Mouse (Mus musculus) midbrain, embryonic 15.5 days (tissue): ENCODE data around the gene Prx. TPM values are rescaled to one million over a fixed set of nuclear protein-coding genes. Genes with fewer than 3 reads are reported as not detected.

Experiments used
- ATAC-seq: fragments of 200-750 bp; cut with Nextera tagmentation; replicated peaks from 2 replicates; pipeline ENCODE4 v1.8.0; 2017; ENCODE audit warnings: moderate TSS enrichment
- H3K27ac ChIP-seq: fragments of 300-500 bp; sonication (generic); 2 replicates; pipeline ENCODE4 v1.5.1; 2015; ENCODE audit warnings: mild to moderate bottlenecking, inconsistent platforms
- H3K27me3 ChIP-seq: fragments of 300-500 bp; sonication (generic); replicated peaks from 2 replicates; pipeline ENCODE4 v1.6.1; 2015; ENCODE audit warnings: inconsistent platforms
- H3K36me3 ChIP-seq: fragments of 300-500 bp; sonication (generic); replicated peaks from 2 replicates; pipeline ENCODE4 v1.6.1; 2015; ENCODE audit warnings: inconsistent platforms
- H3K4me1 ChIP-seq: fragments of 300-500 bp; sonication (generic); 2 replicates; pipeline ENCODE4 v1.6.1; 2015; ENCODE audit warnings: inconsistent platforms
- H3K4me2 ChIP-seq: fragments of 300-500 bp; sonication (generic); 2 replicates; pipeline ENCODE4 v1.6.1; 2015; ENCODE audit warnings: inconsistent platforms, mild to moderate bottlenecking, moderate library complexity
- H3K4me3 ChIP-seq: fragments of 300-500 bp; sonication (generic); 2 replicates; pipeline ENCODE4 v1.5.1; 2015; ENCODE audit warnings: mild to moderate bottlenecking, inconsistent platforms
- H3K9ac ChIP-seq: fragments of 300-500 bp; sonication (generic); 2 replicates; pipeline ENCODE4 v1.6.1; 2015; ENCODE audit warnings: mild to moderate bottlenecking, inconsistent platforms
- H3K9me3 ChIP-seq: fragments of 300-500 bp; sonication (generic); 2 replicates; pipeline ENCODE4 v1.6.1; 2016; ENCODE audit warnings: inconsistent platforms
- WGBS: fragments of 180-500 bp; shearing (Covaris S2); methylation state at CpG from one replicate; pipeline ENCODE4 v1.1.7; 2015; ENCODE audit warnings: mixed read lengths; 5-methylcytosine and 5-hydroxymethylcytosine counted together
- polyA plus RNA-seq: library from polyadenylated mRNA; unstranded; fragments of >200 nt; fragmentation: Nextera tagmentation; extraction: Ambion mirVana; gene quantifications from 2 replicates; pipeline ENCODE4 v1.2.1, GENCODE M21; 2015

Gene Prx
- polyA plus RNA-seq: 1.4 and 1.6 TPM in 2 replicates

DNA sequence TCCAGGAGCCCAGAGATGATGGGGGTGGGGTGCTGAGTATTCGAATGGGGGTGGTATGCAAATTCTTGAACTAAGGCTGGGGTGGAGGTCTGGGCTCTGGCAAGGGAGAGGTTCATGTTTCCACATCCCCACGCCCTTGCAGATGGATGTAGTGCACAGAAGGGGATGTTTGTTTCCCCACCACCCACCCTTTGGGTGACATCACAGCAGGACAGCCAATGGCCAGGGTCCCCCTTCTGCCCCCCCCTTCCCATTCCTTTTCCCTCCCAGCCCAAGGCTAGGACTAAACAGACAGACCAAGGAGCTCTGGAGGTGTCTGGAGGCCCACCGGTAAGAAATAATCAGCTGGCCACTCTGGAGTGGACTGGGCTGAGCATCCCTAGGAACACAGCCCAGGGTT, at the start of gene Prx:
Gene Prx, plus strand, starts transcription at position 289 of the 400 bp plus-strand sequence.
- 67% methylated on average over 3 of the region's 3 CpGs for WGBS
- no peaks in the 10 kb centered on the region for H3K27me3 ChIP-seq
- H3K9ac ChIP-seq: no peak within 1 kb of the TSS
- no peak within 1 kb of the TSS for H3K4me3 ChIP-seq
- H3K9me3 ChIP-seq: no peaks in the 10 kb centered on the region
- no peak within 1 kb of the TSS for H3K27ac ChIP-seq
- ATAC-seq: no peak
- H3K36me3 ChIP-seq: no peaks in the 10 kb centered on the region
- no peaks in the 10 kb centered on the region for H3K4me1 ChIP-seq
- no peak within 1 kb of the TSS for H3K4me2 ChIP-seq

DNA sequence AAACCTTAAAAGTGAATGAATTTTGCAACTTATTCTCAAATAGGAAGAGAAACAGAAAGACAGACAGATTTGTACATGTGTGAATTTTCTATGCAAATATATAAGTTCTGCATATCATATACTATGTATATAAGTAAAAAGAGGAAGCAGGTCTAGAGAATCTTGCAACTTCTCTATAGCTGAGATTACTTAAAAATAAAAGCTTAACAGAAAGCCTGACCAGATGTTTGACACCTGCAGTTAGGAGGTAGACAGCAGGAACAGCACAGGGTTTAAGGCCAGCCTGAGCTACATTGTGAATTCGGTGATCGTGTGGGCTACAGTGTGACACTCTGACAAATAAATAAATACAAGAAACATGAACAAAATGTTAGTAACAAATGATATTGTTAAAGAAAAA, 47.8 kb upstream of the Prx start:
- Histone ChIP-seq H3K4me2 (no peak overlapping the region), H3K27ac (no peak overlapping the region), H3K4me1 (peaks cover 11% of the 10 kb centered on the region), H3K4me3 (no peak overlapping the region), H3K9ac (no peak overlapping the region), H3K36me3 (no peaks in the 10 kb centered on the region), H3K27me3 (no peaks in the 10 kb centered on the region), H3K9me3 (no peaks in the 10 kb centered on the region)
- WGBS: 93% methylated on average over 2 of the region's 2 CpGs
- no peak for ATAC-seq

DNA sequence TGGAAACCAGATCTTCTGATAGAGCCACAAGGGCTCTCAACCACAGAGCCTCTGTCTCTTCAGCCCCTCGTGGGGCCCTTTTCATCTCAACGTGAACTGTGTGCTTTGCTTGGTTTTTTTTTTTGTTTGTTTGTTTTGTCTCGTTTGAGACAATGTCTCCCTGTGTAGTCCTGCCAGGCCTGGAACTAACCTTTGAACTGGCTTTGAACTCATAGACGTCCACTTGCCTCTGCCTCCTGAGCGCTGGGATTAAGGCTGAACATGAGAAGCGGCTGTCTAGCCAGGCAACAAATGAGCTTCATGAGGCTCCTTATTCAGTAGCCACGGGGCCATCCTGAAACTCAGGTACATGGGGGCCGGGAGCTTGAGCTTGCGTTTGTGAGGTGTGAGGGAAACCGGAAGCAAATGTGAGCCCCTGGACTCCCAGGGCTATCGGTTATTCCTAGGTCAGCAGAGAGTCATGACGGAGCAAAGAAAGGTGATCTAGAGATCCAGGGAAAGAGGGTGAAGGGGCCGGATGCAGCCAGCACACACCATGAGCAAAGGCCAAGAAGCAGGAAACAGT, 46.8 kb upstream of the Prx start:
- no peaks in the 10 kb centered on the region for H3K9me3 ChIP-seq
- WGBS: 54% methylated on average over 13 of the region's 13 CpGs
- ATAC-seq: no peak
- peaks cover 3% of the 10 kb centered on the region for H3K4me1 ChIP-seq
- H3K36me3 ChIP-seq: no peaks in the 10 kb centered on the region
- H3K4me3 ChIP-seq: no peak overlapping the region
- no peak overlapping the region for H3K9ac ChIP-seq
- H3K27me3 ChIP-seq: no peaks in the 10 kb centered on the region
- no peak overlapping the region for H3K27ac ChIP-seq
- no peak overlapping the region for H3K4me2 ChIP-seq

DNA sequence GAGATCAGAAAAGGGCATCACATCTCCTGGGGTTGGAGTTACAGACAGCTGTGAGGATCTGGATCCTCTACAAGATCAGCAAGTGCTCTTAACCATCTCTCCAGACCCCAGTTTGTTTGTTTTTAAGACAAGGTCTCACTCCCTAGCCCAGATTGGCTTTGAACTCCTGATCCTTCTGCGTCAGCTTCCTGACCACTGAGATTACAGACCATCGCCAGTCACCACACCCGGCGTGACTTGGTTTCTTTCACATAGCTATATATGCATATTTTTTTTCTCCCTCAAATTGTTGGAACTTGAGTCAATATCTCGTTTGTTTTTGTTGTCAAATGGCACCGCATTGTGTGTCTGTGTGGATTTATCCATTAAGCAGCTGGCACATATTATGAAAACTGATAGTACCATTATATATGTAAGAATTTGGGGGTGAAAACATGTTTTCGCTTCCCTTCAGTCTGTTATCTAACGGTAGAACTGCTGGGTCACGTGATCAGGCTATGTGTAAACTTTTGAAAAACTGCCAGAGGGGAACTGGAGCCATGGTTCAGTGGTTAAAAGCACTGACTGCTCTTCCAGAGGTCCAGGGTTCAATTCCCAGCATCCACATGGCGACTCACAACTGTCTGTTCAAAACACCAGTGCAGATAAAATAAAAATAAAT, 44.5 kb upstream of the Prx start:
- no peak overlapping the region for H3K4me3 ChIP-seq
- no peaks in the 10 kb centered on the region for H3K27me3 ChIP-seq
- no peaks in the 10 kb centered on the region for H3K36me3 ChIP-seq
- no peak overlapping the region for H3K9ac ChIP-seq
- no peak for ATAC-seq
- no peak overlapping the region for H3K4me2 ChIP-seq
- H3K27ac ChIP-seq: no peak overlapping the region
- H3K4me1 ChIP-seq: no peaks in the 10 kb centered on the region
- H3K9me3 ChIP-seq: no peaks in the 10 kb centered on the region
- 84% methylated on average over 10 of the region's 10 CpGs for WGBS

DNA sequence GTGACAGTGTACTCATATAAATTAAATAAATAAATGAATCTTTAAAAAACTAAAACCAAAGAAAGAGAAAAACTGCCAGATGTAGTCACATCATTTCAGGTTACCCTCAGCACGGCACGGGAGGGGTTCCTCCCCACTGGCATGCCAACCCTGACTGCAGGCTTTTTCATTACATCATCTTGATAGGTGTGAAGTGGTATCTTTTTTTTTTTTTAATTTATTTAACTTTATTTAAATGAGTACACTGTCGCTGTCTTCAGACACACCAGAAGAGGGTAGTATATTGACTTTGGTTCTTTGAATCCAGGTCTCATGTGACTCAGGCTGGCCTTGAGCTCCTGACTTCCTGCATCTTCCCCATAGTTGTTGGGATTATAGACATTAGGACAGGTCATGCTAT, 43.9 kb upstream of the Prx start:
- Histone ChIP-seq H3K9me3 (no peaks in the 10 kb centered on the region), H3K27me3 (no peaks in the 10 kb centered on the region), H3K4me2 (no peak overlapping the region), H3K4me1 (no peaks in the 10 kb centered on the region), H3K9ac (no peak overlapping the region), H3K36me3 (no peaks in the 10 kb centered on the region), H3K27ac (no peak overlapping the region), H3K4me3 (no peak overlapping the region)
- WGBS: 93% methylated on average over 3 of the region's 3 CpGs
- no peak for ATAC-seq

DNA sequence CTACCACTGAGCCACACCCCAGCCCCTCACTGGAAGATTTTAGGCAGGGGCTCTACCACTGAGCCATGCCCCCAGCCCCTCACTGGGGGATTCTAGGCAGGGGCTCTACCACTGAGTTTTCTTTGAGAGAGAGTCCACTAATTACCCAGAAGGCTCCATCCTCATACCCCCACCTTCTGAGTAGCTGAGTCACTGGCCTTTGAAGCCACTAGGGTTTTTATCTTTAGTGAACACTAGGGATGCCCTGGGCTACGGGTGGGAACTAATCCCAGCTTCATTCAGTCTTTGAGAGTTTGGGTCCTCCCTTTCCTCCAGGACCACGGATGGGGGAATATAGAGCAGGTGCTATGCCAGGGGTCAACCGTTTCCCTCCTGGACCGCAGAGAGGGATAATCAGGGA, 40.5 kb upstream of the Prx start:
- no peak overlapping the region for H3K4me2 ChIP-seq
- 84% methylated on average over 4 of the region's 4 CpGs for WGBS
- H3K9ac ChIP-seq: no peak overlapping the region
- no peaks in the 10 kb centered on the region for H3K9me3 ChIP-seq
- no peak overlapping the region for H3K4me3 ChIP-seq
- H3K27me3 ChIP-seq: no peaks in the 10 kb centered on the region
- no peak overlapping the region for H3K27ac ChIP-seq
- no peak for ATAC-seq
- H3K36me3 ChIP-seq: no peaks in the 10 kb centered on the region
- no peaks in the 10 kb centered on the region for H3K4me1 ChIP-seq

DNA sequence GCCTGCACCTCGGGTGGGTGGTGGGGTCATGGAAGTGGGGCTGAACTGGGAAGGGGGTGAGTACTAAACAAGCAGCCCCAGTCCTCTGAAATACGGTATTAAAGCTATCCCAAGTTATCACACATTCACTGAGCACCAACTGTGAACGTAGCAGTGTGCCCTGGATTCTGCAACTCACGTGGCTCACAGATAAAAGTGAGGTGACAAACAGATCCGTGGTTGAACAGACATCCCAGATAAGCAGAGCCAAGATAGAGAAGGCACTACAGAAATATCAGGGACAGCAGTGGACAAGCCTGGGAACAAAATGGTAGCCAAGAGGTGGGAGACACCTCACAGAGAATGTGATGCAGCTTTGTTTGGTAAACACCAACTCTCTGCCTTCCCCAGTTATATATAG, 39.5 kb upstream of the Prx start:
- Histone ChIP-seq H3K9ac (no peak overlapping the region), H3K4me1 (no peaks in the 10 kb centered on the region), H3K9me3 (no peaks in the 10 kb centered on the region), H3K4me2 (no peak overlapping the region), H3K4me3 (no peak overlapping the region), H3K36me3 (no peaks in the 10 kb centered on the region), H3K27me3 (no peaks in the 10 kb centered on the region), H3K27ac (no peak overlapping the region)
- no peak for ATAC-seq
- WGBS: 95% methylated on average over 5 of the region's 5 CpGs

DNA sequence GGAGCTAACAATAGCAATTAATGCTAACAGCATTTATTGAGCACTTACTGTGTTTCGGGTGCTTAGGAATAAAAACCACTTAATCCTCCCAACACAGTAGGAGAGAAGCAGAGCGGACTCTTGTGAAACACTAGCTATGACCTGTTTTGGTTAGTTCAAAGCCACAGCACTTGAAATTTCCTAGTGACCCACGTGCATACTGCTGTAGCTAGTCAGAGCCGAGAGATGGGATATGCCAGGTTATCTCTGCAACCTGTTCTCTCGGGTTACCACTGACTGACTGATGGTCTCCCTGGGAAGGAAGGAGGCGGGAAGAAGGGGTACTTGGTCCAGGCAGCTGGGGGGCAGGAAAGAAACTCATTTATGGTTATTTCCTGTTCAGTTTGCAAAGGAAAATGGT, 38.6 kb upstream of the Prx start:
- Histone ChIP-seq H3K27ac (no peak overlapping the region), H3K27me3 (no peaks in the 10 kb centered on the region), H3K36me3 (no peaks in the 10 kb centered on the region), H3K4me2 (no peak overlapping the region), H3K9me3 (no peaks in the 10 kb centered on the region), H3K4me1 (no peaks in the 10 kb centered on the region), H3K4me3 (no peak overlapping the region), H3K9ac (no peak overlapping the region)
- no peak for ATAC-seq
- 86% methylated on average over 6 of the region's 6 CpGs for WGBS

DNA sequence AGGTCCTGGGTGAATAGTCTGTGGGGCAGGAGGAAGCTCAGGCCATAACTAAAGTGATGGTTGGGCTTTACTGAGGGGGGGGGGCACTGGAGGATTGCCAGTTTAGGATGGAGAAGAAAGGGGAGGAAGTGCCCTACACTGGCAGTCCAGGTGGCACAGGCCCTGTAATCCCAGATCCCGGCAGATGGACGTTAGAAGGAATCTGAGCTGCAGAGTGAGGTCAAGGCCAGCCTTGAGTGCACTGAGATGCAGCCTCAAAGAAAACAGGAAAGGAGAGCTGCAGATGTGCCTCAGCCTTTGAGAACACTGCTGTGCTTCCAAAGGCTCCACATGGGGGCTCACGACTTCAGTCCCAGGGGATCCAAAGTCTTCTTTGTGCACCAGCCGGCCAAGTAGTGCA, 31.5 kb upstream of the Prx start:
- ATAC-seq: no peak
- 0 out of 2 replicates have a peak, but pooled peaks cover 1% of the 10 kb centered on the region for H3K4me1 ChIP-seq
- H3K9me3 ChIP-seq: no peaks in the 10 kb centered on the region
- WGBS: 43% methylated on average over 4 of the region's 4 CpGs
- H3K9ac ChIP-seq: no peak overlapping the region
- no peak overlapping the region for H3K4me2 ChIP-seq
- H3K27me3 ChIP-seq: no peaks in the 10 kb centered on the region
- H3K4me3 ChIP-seq: no peak overlapping the region
- H3K27ac ChIP-seq: no peak overlapping the region
- no peaks in the 10 kb centered on the region for H3K36me3 ChIP-seq

DNA sequence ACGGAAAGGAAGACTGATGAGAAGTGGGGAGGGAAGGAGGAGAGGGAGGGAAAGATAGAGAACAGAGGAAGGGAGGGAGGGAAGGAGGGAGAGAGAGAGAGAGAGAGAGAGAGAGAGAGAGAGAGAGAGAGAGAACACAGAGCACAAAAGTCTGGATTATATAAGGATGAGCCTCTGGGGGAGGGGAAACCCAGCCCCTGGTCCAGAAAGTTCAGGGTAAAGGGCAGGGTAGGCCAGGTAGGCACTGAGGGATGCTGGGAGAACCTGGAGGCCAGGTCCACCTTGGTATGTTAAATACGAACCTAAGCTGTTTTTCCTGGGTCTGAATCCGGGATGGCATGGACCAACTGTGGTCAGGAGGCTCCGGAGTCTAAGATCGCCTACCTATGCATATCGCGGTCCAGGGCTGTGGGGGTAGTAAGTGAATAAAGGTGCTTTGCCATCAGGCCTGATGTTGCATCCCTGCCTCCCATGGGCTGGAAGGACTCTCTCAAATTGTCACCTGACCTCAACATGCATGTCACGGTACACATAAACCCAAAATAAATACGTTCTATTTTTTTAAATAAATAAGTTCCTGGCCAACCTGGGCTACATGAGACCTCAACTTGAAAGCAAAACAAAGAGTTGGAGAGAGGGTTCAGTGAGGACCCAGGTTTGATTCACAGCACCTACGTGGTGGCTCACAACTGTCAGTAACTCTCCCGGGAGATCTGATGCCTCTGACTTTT, 27.6 kb upstream of the Prx start:
- ATAC-seq: no peak
- no peaks in the 10 kb centered on the region for H3K36me3 ChIP-seq
- H3K27ac ChIP-seq: no peak overlapping the region
- H3K4me1 ChIP-seq: 0 out of 2 replicates have a peak, but pooled peaks cover 8% of the 10 kb centered on the region
- H3K4me3 ChIP-seq: no peak overlapping the region
- no peak overlapping the region for H3K9ac ChIP-seq
- H3K9me3 ChIP-seq: no peaks in the 10 kb centered on the region
- WGBS: 88% methylated on average over 11 of the region's 11 CpGs
- no peak overlapping the region for H3K4me2 ChIP-seq
- no peaks in the 10 kb centered on the region for H3K27me3 ChIP-seq

DNA sequence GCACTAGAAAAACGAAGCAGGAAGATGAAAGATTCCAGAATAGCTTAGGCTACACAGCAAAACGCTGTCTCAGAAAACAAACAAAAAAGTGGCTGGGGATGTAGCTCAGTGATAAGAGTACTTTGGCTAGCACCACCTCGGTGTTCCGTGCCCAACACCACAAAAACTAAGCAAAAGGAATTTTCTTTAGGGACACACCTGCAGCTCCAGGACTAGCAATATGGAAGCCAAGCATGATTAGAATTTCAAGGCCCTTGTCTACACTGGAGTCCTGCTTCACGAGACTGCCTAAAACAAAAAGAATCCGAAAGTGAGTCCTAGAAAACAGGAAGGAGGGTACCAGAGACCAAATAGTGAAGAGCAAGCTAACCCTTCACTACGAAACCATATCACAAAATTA, 26.5 kb upstream of the Prx start:
- Histone ChIP-seq H3K27ac (peak overlapping the region; percentile 82; the same call in 1 of the 2 replicates), H3K4me2 (peak overlapping the region; percentile 92), H3K36me3 (no peaks in the 10 kb centered on the region), H3K9me3 (no peaks in the 10 kb centered on the region), H3K27me3 (no peaks in the 10 kb centered on the region), H3K4me3 (peak overlapping the region; percentile 63; the same call in 1 of the 2 replicates), H3K9ac (no peak overlapping the region), H3K4me1 (0 out of 2 replicates have a peak, but pooled peaks cover 8% of the 10 kb centered on the region)
- no peak for ATAC-seq
- 39% methylated on average over 7 of the region's 7 CpGs for WGBS

DNA sequence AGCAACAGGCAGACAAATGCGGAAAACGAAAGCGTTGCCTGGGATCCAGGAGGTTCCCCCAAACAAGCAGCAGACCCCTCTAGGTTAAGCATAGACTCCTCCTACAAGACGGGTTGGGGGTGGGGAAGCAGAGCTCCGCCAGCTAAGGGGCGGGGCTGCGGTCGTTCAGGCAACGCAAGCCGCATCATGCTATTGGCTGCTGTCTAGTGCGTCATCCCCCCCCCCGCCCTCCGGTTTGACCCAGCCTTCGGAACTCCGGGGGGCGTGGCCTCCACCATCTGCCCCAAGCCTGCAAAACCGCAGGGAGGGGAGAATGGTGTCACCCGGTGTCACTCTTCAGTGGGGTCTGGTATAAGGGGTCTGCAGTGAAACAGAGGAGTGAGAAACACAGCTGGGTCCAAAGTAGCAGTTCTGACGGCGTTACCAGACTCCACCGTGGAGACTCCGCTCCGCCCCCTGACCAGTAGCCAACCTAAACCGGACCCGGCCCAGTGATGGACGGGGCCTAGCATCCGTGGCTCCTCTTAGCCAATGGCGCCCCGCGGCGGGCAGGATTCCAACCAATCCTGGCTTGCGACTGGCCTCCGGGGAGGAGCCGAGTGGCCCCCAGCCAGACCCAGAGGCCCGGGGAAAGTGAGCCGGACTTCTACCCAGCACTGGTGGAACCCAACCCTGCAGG, 25.8 kb upstream of the Prx start, which contains the start of gene Sertad3:
Gene Sertad3, plus strand, starts transcription at position 613 of the 679 bp plus-strand sequence.
- Histone ChIP-seq H3K27ac (peak within 1 kb of the TSS; percentile 82), H3K9me3 (no peaks in the 10 kb centered on the region), H3K36me3 (no peaks in the 10 kb centered on the region), H3K4me1 (0 out of 2 replicates have a peak, but pooled peaks cover 8% of the 10 kb centered on the region), H3K27me3 (no peaks in the 10 kb centered on the region), H3K4me3 (peak within 1 kb of the TSS; percentile 63), H3K4me2 (peak within 1 kb of the TSS; percentile 92), H3K9ac (peak within 1 kb of the TSS; percentile 57)
- ATAC-seq: peak; percentile 93
- under 1% methylated on average over 36 of the region's 36 CpGs for WGBS
